Mouse (Mus musculus): ENCODE results near the gene Ube2n.

Ube2n gene

DNA sequence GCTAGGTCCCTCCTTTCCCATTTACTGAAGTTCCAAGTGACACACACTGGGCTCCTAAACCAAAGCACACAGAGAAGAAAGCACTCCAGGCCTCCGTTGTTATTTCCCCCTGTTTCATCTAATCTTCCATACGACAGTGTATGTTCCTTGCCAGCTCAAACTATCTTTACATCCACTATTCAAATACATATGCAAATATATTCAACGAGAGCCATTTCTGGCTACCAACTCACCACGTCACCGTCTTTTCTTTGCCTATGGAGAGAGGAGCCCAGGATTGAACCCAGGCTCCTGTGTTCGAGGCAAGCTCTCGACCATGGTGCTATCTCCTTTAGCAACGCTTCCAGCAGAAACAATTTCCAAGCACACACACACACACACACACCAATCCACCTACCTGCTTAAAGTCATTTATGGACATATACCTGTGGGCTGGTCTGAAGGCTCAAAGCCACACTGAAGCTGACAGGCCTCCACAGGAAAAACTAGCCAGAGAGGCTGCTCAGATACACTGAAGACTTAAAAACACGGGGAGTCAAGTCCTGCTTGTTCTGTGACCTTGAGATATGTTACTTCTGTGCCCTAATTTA, 45.5 kb downstream of the Ube2n start:
- no peak for DNase-seq (ENCODE audit: low spot score)

DNA sequence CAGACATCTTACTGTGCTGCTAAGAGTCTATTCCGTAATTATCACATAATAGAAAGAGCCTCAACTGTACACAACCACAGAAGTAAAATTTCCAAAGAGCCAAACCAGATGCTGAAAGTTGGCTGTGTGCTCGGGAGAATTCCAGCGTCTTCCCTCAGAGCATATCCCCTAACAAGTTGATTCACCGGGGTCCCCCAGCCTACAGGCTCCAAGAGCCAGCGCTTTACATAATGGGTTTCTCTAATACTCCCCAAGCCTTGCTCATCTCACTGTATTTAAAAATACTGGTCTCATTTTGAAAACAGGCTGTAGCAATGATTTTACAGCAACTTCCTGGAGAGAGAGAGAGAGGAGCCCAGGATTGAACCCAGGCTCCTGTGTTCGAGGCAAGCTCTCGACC, 46.7 kb downstream of the Ube2n start:
- DNase-seq (ENCODE audit: low spot score), result no peak

DNA sequence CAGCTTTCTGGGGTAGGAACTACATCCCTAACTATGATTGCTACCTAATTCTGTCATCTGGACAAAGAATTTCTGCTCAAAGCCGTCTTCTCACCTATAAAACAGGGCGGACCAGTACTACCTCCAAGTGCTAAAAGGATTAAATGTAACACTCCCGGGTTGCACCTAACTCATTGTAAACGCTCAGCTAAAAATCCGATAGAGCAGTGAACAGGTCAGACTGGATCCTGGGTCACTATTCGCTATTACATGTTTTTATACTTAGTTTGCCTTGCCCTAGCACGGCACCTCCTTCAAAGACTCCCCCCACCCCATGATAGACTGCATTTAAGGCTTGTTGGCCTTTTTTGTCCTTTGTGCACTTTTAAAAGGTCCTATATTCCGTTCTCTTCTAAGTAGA, 47.5 kb downstream of the Ube2n start:
- no peak for DNase-seq (ENCODE audit: low spot score)

DNA sequence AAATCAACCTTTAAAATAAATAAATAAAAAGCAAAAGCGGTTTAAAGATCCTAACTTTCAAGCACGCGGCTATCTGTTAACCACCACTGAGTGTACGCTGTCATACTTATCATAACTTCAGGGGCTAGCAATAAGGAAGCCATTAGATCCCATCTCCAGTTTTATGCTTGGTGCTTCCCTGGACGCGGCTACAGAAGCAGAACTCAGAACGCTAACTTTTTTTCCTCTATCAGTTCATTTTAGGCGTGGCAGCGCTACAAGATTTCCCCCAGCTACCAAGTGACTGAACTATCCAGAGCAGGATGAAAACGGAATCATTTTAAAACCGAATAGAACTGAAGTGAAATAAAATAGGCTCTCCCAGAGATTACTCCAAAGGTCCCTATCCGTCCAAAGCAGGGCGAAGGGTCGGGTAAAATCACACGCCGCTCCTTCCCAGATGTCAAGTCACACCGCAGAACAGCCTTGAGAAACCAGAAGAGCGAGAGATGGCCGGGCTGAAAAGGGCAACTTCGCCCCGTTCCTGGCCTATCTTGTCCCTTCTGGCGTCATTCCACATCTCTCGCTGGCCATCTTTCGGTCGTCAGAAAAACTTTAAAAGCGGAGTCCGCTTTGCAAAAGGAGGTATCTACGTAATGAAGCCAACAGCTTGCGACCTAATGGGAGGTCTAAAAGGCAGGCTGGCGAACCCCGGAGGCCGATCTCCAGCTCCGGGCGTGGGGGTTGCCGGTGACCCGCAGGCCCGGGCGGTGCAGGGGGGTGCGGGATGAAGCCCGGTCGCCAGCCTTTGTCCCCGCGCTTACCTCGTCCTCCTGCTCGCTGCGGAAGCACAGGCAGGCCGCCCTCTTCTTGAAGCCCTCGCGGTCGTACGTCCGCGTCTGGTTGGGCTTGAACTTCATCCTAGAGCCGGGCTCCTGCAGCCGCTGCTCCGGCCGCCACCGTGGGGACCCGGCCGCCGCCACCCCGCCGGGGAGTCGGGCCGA, 48.2 kb downstream of the Ube2n start:
- no peak for DNase-seq (ENCODE audit: low spot score)

DNA sequence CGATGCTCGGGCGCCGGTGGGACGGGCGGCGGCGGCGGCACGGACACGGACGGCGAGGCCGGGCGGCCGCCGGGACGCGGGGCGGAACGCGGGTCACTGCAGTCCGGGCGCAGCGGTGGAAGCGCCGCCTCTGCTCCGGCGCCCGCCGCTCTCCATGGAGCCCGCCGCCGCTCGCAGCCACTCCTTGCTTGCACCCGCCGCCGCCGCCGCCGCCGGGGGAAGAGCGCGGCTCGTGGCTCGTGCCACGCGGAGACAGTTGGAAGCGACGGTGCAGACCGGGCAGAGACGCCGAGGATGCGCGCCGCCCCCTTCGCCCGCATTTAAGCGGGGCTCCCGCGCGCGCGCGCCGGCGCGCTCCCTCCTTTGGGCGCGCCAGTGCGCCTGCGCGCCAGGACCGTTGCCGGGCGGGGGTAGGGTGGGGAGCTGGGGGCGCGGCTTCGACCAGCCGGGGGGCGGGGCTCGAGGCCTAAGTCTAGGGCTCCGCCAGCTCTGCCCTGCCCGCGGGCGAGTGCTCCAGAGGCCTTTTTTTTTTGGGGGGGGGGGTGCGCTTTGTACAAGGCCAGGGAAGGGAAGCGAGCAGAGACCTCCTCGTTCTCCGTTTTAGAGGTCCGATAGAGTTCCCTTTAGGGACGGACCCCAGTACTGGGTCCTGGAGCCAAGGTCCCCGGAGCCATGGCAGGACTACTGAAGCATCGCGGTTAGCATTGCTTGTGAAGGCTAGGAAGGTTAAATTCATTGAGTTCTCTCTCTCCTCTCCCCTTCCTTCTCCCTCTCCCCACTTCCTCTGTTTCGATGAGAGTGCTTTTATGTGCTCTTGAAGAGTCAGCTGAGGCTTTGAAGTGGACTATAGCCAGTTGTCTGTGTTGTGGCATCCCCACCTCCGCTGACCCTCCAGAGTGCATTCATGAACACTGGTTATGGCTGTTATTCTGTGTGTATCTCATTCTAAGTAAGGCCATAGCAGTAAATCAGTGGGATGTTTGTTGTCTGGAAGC, 49.2 kb downstream of the Ube2n start, which contains the start of gene Nudt4:
Gene Nudt4, minus strand, starts transcription at position 296 of the 995 bp plus-strand sequence.
- peak; percentile 46 for DNase-seq (ENCODE audit: low spot score)

DNA sequence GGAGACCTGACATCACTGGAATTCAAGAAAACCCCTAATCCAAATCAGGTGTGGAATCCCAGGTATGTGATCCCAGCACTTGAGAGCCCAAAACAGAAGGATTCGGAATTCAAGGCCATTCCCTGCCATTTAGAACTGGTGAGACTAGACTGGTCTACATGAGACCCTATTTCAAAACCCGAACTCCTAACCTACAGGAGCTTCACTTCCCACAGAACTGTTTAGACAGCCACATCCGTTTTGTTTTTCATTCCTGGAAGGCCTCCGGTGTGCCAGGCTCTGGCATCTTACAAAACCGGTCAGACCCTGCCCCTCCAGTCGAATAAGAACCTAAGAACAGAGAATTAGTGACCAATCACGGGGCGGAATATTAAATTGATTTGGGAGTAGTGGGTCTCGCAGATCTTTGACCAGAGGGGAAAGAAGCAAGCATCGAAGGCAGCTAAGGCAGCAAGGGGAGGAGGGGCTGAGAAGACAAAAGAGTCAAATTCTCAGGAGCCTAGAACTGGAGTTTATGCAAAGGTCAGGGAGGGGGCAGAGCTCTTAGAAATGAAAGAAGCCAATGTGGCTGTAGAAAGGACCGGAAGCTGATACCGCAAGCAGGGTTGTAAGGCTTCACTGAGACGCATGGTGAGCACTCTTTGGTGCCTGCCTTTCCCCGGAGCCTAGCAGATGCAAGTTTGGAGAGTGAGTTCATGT, 50.4 kb downstream of the Ube2n start:
- no peak for DNase-seq (ENCODE audit: low spot score)

DNA sequence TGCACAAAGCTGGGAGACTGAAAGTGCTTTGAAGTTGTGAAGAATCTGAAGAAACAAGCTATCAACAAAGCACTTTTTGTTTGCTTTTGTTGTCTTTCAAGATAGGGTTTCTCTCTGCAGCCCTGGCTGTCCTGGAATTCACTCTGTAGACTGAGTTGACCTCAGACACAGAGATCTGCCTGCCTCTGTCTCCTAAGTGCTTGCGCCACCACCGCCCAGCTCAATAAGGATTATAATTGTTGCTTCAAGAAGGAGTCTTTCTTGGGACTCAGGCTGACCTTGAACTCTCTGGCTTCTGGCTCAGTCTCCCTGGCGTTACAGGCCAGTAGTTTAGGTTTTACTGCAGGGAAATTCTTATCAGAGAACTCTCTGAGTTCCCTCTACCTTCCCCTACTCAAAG, 51.8 kb downstream of the Ube2n start:
- no peak for DNase-seq (ENCODE audit: low spot score)

DNA sequence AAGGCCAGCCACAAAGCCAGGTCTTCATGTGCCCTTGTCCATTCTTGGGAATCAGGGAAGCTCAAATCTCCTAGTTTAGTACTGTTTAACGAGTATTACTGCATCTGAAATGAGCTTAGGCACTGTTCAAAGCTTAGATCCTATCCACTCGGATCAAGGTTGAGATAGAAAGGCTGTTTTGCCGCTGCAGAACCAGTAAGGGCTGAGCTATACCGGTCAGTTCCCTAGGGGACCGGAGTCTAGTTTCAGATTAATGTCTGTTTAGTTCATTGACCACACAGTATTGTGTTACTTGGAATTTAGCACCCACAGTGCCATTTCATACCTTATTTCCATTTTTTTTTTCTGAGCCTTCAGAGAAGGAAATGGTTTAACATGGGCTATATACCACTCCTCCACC, 52.6 kb downstream of the Ube2n start:
- no peak for DNase-seq (ENCODE audit: low spot score)

DNA sequence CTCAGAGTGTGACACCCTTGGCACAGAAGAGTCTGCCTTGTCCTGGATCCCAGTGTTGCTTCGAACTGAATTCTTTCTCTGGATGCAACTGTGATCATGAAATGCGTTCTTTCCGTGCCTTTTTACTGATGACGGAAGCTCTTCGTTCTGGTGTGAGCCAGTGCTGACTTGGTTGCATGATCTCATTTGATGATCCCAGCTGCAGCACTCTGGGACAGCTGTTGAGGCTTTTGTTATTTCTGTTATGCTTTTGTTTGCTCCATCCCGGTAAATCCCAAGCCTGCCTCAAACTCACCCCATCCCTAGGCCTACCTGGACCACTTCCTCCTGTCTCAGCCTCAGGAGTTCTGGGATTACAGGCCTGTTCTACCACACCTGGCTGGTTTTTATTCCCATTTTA, 53.1 kb downstream of the Ube2n start:
- DNase-seq (ENCODE audit: low spot score), result no peak

DNA sequence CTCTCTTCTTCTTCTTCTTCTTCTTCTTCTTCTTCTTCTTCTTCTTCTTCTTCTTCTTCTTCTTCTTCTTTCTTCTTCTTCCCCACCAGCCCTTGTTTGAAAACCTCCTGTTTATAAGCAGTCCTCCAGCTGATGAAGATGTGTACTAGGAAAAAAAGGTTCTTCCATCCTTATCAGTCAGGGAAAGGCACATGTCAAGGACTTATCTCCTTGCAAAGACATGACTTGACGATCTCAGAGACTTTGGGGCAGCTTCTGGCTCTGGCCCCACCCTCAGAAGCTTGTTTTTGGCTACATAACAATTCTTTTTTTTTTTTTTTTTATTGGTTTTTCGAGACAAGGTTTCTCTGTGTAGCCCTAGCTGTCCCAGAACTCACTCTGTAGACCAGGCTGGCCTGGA, 54.5 kb downstream of the Ube2n start:
- DNase-seq (ENCODE audit: low spot score), result no peak

DNA sequence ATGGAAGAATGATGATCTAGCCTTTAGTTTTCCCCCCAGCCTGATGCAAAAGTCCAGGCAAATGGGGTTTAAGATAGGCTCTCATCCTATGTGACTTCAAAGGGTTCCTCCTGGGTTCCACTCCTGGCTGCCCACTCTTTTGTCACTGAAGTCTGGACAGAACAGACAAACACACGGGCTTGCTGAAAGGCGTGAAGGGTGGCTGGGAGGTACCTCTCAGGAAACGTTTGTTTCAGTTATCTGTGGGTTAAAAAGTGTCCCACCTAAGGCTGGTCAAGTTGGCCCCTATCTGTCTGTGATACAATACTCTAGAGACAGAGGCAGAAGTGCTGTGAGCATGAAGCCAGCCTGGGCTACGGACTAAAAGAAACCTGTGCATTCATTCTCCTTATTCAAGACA, 60.0 kb downstream of the Ube2n start:
- no peak for DNase-seq (ENCODE audit: low spot score)

DNA sequence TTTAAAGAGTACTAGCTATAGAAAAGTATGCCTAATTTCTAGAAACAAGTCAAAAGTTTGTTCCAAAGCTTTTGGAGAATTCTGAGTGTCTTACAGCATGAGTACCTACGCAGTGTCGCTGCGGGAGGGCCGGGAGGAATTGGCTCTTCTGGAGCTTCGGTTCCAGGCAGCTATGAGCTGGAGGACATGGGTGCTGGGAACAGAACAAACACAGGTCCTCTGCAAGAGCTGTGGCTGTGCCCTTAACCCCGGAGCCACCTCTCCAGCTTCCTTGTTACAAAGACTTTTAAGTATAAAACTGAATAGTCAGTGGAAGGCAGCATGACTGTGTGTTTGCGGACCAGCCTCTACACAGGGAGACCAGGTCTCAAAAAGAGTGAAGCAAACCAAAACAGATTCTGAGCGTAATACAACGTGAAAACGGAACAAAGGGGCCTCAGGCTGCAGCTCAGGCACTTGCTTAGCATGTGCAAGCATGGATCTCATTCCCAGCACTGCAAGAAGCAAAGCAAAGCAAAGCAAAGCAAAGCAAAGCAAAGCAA, 61.0 kb downstream of the Ube2n start:
- no peak for DNase-seq (ENCODE audit: low spot score)

DNA sequence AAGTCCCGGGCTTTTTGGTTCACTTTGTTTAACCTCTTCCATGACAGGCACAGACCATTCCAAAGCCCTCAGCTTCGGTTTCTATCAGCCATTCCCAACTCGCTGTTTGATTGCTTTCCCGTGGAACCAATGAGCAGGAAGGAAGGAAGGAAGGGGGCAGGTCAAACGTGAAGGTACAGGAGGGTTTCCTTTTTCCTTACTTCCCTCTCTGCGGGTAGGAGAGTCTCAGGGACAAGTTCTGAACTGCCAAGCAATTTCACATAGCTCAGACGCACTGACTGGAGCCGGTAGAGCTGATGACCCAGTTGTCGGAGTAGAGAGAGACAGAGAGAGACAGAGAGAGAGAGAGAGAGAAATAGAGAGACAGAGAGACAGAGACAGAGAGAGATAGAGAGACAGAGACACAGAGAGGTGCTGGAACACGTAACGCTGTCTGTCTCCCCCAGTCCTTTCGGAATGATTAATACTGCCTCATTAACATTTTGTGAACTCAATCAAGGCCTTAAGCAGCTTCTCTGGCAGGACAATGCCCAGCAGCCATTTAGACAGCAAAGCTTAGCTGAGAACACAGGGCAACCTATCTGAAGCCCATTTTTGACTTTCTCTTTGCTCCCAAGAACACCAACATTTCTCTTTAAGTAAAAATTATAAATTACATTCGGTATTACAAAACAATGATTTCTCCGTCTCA, 62.1 kb downstream of the Ube2n start:
- no peak for DNase-seq (ENCODE audit: low spot score)

DNA sequence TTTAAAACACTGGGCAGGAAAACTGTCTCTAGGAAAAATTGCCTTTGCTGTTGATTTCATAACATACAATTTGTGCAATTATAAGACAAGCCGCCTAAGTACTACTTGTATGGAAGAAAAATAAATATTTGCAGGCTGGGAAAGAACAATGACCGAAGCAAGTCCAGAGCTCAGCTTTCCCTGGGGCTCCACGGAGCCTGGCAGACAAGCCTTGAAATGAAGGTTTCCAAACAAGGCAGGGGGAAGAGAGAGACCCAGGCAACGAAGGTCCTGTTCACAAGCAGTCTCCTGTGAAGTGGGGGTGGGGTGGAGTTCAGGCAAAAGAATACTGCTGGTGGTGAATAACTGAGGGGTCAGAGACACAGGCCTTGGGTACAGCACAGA, 62.6 kb downstream of the Ube2n start:
- DNase-seq (ENCODE audit: low spot score), result no peak

DNA sequence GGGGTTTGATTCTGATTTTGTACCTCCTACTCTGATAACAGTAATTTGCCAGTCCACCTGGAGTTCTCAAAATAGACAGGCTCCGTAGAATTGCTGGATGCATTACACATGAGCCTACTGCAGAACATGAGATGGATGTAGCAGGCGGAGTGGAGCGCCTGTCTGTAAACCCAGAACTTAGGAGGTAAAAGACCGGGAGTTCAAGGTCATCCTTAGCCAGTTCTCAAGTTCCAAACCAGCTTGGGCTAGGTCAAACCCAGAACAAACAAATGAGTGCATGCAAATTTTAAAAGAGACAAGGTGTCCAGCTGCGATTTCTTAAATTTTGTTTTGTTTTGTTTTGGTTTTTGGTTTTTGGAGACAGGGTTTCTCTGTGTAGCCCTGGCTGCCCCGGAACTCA, 70.6 kb downstream of the Ube2n start:
- no peak for DNase-seq (ENCODE audit: low spot score)

DNA sequence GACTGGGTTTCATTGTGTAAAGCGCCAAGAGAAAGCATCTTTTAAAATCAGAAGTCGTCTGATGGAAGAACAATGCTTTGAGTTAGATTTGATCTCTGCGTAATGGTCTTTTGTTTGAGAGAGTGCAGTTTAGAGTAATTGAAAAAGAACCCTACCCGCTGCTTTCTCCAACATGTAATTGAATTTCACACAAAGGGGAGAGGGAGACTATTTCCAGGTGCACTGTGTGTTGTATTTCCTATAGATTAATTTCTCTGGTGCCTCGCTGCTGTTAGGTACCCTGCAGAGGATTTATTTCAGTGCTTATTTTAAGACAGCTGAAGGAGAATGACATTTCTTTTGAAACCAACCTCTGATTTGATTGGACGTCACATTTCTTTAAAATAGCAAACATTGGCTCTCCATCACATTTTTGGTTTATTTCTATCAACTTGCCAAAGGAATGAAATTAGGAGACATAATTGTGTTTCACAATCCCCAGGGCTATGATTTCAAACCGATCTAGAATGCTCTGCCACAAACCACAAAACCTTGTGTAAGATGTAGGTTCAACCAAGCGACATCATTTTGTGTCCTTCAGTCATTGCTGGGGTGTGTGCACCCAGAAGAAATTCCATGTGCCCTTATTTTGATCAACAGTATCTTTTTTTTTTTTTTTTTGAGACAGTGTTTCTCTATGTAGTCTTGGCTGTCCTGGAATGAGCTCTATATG, 72.7 kb downstream of the Ube2n start:
- DNase-seq (ENCODE audit: low spot score), result no peak

DNA sequence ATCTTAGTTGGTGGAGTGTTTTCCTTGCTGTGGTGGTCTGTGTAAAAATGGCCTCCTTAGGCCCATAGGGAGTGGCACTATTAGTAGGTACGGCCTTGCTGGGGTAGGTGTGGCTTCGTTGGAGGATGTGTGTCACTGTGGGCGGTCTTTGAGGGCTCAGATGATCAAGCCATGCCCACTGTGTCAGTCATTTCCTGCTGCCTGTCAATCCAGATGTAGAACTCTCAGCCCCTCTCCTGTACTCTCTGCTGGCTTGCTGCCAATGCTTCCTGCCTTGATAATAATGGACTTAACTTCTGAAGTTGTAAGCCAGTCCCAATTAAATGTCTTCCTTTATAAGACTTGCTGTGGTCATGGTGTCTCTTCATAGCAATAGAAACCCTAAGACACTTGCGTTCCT, 74.3 kb downstream of the Ube2n start:
- no peak for DNase-seq (ENCODE audit: low spot score)

DNA sequence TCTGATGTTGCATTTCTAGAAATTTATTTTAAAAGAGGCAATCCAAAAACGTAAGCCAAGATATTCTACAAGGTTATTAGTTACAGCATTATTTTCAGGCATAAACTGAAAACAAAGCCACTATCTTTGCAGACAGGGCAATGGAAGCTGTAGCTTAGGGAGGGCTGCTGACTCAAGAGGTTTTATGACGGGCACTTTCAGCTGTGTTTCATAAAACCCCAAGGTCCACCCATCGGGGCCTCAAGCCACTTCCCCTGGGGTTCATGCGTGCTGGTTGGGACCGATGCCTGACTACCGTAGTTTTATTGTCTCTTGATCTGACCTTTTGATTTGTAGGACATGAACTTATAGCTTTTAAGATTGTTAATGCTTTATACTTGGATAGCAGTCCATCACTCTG, 75.3 kb downstream of the Ube2n start:
- no peak for DNase-seq (ENCODE audit: low spot score)

DNA sequence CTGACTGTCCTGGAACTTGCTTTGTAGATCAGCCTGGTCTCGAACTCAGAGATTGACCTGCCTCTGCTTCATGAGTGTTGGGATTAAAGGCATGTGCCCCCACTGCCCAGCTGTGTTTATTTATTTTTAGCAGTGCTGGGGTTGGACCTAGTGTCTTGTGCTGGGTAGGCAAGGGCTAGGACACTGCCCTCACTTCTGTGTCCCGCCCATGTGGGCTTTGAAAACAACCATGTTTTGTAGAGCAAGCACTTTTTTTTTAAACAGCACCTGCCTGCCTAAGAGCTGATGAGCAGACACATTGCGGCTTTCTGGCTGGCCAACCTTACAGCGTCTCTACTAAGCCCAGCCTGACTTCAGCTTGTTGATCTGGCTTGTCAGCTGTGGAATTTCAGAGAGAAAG, 76.3 kb downstream of the Ube2n start:
- no peak for DNase-seq (ENCODE audit: low spot score)

DNA sequence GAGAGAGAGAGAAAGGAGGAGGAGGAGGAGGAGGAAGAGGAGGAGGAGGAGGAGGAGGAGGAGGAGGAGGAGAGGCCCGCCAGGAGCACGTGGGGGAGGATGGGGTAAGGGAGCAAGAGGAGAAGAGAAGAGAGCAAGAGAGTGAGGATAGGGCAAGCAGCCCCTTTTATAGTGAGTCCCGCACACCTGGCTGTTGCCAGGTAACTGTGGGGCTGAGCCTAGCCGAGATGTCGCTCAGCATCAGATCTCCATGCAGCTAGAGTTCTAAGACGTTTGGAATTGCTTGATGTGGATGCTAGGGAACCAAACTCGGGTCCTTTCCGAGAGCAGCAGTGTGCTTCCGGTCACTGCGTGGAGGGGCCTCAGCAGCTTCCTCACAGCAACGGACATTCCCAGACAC, 79.5 kb downstream of the Ube2n start:
- no peak for DNase-seq (ENCODE audit: low spot score)

Measured in urinary bladder, postnatal 10 days (tissue).